Mouse (Mus musculus) heart, adult 2 months (tissue): ENCODE measurements at regions not wholly inside any gene's neighbourhood (a gene's known extent, or its start where the extent isn't known, plus 50 kb on each side); places are given as distances from the start of the nearest gene placed in this dataset.
A peak's percentile ranks its signal among the peaks of the same experiment; 100 is the strongest.

Experiments used
- DNase-seq, 2 experiments: peaks; one replicate each; pipeline ENCODE4 v3.0.0; 2021
- H3K27ac ChIP-seq: fragments of 200-600 bp; 2 replicates; pipeline ENCODE4 v1.8.1; 2022
- H3K27me3 ChIP-seq: fragments of 200-500 bp; 2 replicates; pipeline ENCODE4 v1.6.1; 2012; ENCODE audit warnings: mild to moderate bottlenecking, low read length, inconsistent platforms, mixed read lengths; ENCODE audit not compliant: control insufficient read depth, insufficient read depth
- H3K36me3 ChIP-seq: fragments of 200-500 bp; 2 replicates; pipeline ENCODE4 v1.6.1; 2012; ENCODE audit warnings: low read length, inconsistent platforms; ENCODE audit not compliant: control insufficient read depth, insufficient read depth
- H3K4me1 ChIP-seq: fragments of 200-500 bp; 2 replicates; pipeline ENCODE4 v1.6.1; 2011; ENCODE audit warnings: low read length; ENCODE audit not compliant: control insufficient read depth, insufficient read depth
- H3K4me3 ChIP-seq: fragments of 200-600 bp; 2 replicates; pipeline ENCODE4 v1.8.1; 2022
- H3K79me2 ChIP-seq: fragments of 200-500 bp; replicated peaks from 2 replicates; pipeline ENCODE4 v1.6.1; 2012; ENCODE audit warnings: mild to moderate bottlenecking, inconsistent platforms, low read length, moderate library complexity, mixed read lengths; ENCODE audit not compliant: control insufficient read depth, insufficient read depth
- H3K9ac ChIP-seq: fragments of 200-500 bp; 2 replicates; pipeline ENCODE4 v1.6.1; 2012; ENCODE audit warnings: low read depth, mild to moderate bottlenecking, control low read depth, inconsistent platforms, low read length, mixed read lengths
- CTCF ChIP-seq: fragments of 200-600 bp; IDR thresholded peaks from 2 replicates; pipeline ENCODE4 v1.8.1; 2022; ENCODE audit warnings: antibody characterized with exemption, mild to moderate bottlenecking, moderate library complexity
- EP300 ChIP-seq: fragments of 200-500 bp; IDR thresholded peaks from 2 replicates; pipeline ENCODE4 v1.6.1; 2011; ENCODE audit warnings: low read depth, low read length, control low read depth; ENCODE audit not compliant: insufficient read depth
- POLR2A ChIP-seq: fragments of 200-500 bp; IDR thresholded peaks from 2 replicates; pipeline ENCODE4 v1.6.1; 2011; ENCODE audit warnings: mild to moderate bottlenecking, low read depth, low read length, control low read depth; ENCODE audit not compliant: insufficient read depth
- WGBS: fragments of 180-500 bp; shearing (Covaris S2); methylation state at CpG from one replicate; pipeline ENCODE4 v1.1.7; 2018; 5-methylcytosine and 5-hydroxymethylcytosine counted together
- intact Hi-C: fragments of 180-260 bp; cut with DNase I; formaldehyde crosslinking; loops from one replicate; pipeline ENCODE4 v1.15.1; 2025

DNA sequence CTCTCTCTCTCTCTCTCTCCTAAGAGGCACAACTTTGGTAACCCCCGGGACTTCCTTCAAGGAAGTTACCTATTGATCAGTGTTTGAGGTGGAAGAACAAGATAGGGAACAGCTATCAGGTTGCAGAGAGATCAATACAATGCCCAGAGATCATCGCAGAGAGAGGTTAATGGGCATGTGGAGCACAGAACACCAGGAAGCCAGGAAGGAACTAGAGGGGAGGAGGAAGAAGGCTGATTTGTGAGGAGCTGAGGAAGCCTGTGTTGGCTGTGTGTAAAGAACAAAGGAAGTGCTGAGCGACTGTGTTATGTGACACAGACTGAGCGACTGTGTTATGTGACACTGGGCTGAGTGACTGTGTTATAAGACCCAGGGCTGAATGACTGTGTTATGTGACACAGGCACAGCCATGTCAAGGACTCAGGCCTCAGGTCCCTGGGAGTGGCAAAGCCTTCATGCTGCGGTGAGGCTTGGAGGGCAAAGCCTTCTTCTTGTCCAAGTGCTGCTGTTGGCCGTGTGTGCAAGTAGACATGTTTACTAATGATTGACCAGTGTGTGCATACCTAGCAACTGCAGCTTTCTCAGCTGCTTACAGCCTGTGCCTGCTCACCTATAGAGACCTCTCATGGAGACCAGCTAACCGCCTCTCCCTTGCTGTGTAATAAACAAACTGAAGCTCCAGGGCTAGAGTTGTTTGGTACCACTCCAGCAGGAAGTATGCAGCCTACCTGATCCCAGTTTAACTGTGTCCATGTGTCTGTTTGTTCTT is 801.8 kb upstream of the 4930452B06Rik start:
- Histone ChIP-seq H3K36me3 (no peaks in the 10 kb centered on the region), H3K79me2 (no peaks in the 10 kb centered on the region), H3K4me1 (peaks cover 3% of the 10 kb centered on the region; the same call in 1 of the 2 replicates), H3K9ac (no peak overlapping the region), H3K27me3 (no peaks in the 10 kb centered on the region), H3K4me3 (no peak overlapping the region), H3K27ac (no peak overlapping the region)
- no peak for DNase-seq
- no peak for TF ChIP-seq CTCF
- no peak for TF ChIP-seq POLR2A
- TF ChIP-seq EP300, result no peak
- intact Hi-C loops, result no loop called here
- WGBS, result 56% methylated on average over 7 of the region's 7 CpGs

DNA sequence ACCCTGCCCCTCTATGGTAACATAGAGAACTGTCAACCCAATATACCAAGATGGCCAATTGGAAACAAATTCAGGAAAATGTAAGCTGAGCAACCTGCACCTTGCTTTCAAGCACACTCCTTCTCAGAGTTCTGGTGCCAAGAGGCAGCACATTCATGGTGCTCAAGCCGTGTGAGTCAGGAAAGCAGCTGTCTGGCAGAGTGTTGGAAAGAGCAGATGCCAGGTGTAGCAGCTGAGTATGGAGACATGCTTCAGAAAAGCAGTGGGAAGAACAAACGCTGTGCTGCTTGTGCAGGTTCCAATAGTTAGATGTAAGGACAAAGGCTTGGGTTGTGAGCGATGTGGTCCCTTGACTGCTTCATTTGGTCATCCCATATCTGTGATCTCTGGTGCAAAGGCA is 794.0 kb upstream of the 4930452B06Rik start:
- TF ChIP-seq CTCF (no peak), POLR2A (no peak), EP300 (no peak)
- Histone ChIP-seq H3K27me3 (no peaks in the 10 kb centered on the region), H3K36me3 (no peaks in the 10 kb centered on the region), H3K4me1 (no peaks in the 10 kb centered on the region), H3K4me3 (no peak overlapping the region), H3K9ac (no peak overlapping the region), H3K27ac (no peak overlapping the region), H3K79me2 (no peaks in the 10 kb centered on the region)
- intact Hi-C loops, result no loop called here
- DNase-seq, result no peak
- 86% methylated on average over 3 of the region's 3 CpGs for WGBS

- no peaks in the 10 kb centered on the region for H3K36me3 ChIP-seq
- no peaks in the 10 kb centered on the region for H3K4me1 ChIP-seq
- no peak overlapping the region for H3K27ac ChIP-seq
- 53% methylated on average over 2 of the region's 2 CpGs for WGBS
- intact Hi-C loops, result no loop called here
- no peaks in the 10 kb centered on the region for H3K79me2 ChIP-seq
- TF ChIP-seq CTCF, result no peak
- TF ChIP-seq EP300, result no peak
- no peak for TF ChIP-seq POLR2A
- no peak overlapping the region for H3K4me3 ChIP-seq
- DNase-seq, result no peak
- H3K27me3 ChIP-seq, result no peaks in the 10 kb centered on the region
- no peak overlapping the region for H3K9ac ChIP-seq
Observed at GRCm38 (mm10) chr14:9458856-9459255, 792.8 kb upstream of the 4930452B06Rik start.

GRCm38 (mm10) chr14:9457801-9458495 is 791.9 kb upstream of the 4930452B06Rik start:
- H3K27me3 ChIP-seq, result no peaks in the 10 kb centered on the region
- intact Hi-C loops, result no loop called here

GRCm38 (mm10) chr14:9455986-9456385 is 789.9 kb upstream of the 4930452B06Rik start:
- no peaks in the 10 kb centered on the region for H3K79me2 ChIP-seq
- intact Hi-C loops, result no loop called here
- H3K36me3 ChIP-seq, result no peaks in the 10 kb centered on the region
- WGBS, result 77% methylated on average over 5 of the region's 5 CpGs
- DNase-seq, result no peak
- H3K27ac ChIP-seq, result no peak overlapping the region
- H3K4me1 ChIP-seq, result no peaks in the 10 kb centered on the region
- no peak overlapping the region for H3K4me3 ChIP-seq
- TF ChIP-seq POLR2A, result no peak
- no peak overlapping the region for H3K9ac ChIP-seq
- H3K27me3 ChIP-seq, result no peaks in the 10 kb centered on the region

More at GRCm38 (mm10) chr14:9457801-9458495, 791.9 kb upstream of the 4930452B06Rik start:
- H3K9ac ChIP-seq, result no peak overlapping the region
- H3K4me3 ChIP-seq, result no peak overlapping the region
- no peak for DNase-seq
- no peaks in the 10 kb centered on the region for H3K4me1 ChIP-seq
- H3K79me2 ChIP-seq, result no peaks in the 10 kb centered on the region
- TF ChIP-seq CTCF (no peak), POLR2A (no peak)
- no peaks in the 10 kb centered on the region for H3K36me3 ChIP-seq
- H3K27ac ChIP-seq, result no peak overlapping the region

- Histone ChIP-seq H3K4me3 (no peak overlapping the region), H3K4me1 (no peaks in the 10 kb centered on the region), H3K27ac (no peak overlapping the region), H3K27me3 (no peaks in the 10 kb centered on the region), H3K9ac (no peak overlapping the region), H3K36me3 (no peaks in the 10 kb centered on the region), H3K79me2 (no peaks in the 10 kb centered on the region)
- peak; percentile 14 to 31 for DNase-seq
- WGBS, result 25% methylated on average over 3 of the region's 3 CpGs
- intact Hi-C loops, result no loop called here
- TF ChIP-seq POLR2A, result no peak
- TF ChIP-seq EP300, result no peak
- no peak for TF ChIP-seq CTCF
Observed at GRCm38 (mm10) chr14:9449942-9450341, 783.9 kb upstream of the 4930452B06Rik start.
